Mouse (Mus musculus) thymus, adult 18-20 months (tissue): ENCODE data around the gene Gm10842.
"Not testable (repeated sequence)": the region's sequence is repeated elsewhere in the genome, so short reads cannot be mapped to it uniquely, and the experiment has no call there.

Experiments used
- DNase-seq, 2 experiments: peaks; one replicate each; pipeline ENCODE4 v3.0.0; 2022; ENCODE audit warnings: mixed read lengths in 2 of 2

The Gm10842 gene

GRCm38 (mm10) chr11:105146593-105146992 is at the start of gene Gm10842:
Gene Gm10842 (plus strand): TSS chr11:105146893.
- no peak for DNase-seq

DNA sequence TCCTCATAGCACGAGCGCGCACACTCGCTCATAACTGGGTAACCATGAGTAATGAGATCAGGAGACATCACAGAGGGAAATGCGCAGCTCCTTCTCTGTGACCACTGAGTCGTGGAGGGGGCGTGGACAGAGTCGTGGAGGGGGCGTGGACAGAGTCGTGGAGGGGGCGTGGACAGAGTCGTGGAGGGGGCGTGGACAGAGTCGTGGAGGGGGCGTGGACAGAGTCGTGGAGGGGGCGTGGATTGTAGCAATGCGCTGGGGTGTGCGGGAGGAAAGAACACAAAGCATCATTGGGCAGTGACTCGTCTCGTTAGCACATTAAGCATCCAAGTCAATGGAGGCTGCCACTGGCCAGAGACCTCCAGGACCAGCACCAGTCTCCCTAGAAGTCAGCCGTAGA is 34.2 kb upstream of the Gm10842 start:
- DNase-seq: not testable (repeated sequence)

GRCm38 (mm10) chr11:105117814-105118213 is 28.9 kb upstream of the Gm10842 start:
- DNase-seq: no peak

DNA sequence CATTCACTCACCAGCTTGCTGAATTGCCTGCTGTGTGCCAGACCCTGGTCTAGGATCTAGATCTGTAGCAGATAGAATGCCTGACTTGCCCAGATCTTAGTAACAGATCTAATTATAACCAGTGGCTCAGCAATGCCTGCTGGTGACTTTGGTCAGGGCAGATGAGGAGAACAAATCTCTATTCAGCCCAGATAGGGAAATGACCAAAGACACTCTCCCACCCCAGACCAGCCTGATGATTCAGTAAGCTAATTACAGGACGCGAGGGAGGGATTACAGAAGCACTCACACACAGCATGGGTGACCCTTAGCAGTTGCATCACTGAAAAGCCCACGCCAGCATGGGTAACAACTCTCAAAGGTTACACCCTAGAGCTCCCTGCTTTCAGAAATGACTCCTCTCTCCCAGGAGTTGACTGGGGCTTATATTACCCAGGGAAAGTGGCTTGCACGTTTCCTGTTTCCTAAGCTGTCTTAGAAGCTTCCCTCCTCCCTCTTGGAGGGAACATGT is 26.1 kb upstream of the Gm10842 start:
- DNase-seq: no peak

DNA sequence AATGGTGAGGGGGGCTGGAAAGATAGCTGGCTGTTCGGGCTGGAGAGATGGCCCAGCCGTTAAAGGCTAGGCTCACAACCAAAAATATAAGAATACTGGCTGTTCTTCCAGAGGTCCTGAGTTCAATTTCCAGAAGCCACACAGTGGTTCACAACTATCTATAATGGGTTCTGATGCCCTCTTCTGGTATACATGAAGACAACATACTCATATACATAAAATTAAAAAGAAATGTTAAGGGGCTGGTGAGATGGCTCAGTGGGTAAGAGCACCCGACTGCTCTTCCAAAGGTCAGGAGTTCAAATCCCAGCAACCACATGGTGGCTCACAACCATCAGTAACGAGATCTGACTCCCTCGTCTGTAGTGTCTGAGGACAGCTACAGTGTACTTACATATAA is 24.9 kb upstream of the Gm10842 start:
- not testable (repeated sequence) for DNase-seq

DNA sequence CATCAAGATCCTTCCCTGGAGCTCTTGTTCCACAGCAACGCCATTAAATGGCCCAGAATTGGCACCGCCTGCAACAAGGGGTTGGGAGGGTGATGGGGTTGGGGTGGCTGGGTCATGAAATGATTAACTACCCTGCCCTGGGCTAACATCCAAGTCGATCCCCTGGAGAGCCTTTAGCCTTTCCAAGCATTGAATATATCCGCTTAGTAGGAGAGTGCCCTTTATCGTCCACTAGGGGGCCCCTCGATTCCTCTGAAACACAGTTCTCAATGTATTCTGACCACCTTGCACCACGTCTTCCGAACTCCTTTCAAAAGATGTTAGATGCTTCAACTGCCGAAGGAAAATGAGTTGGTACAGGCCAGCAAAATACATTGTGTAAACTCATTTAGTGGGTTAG is 22.7 kb upstream of the Gm10842 start:
- DNase-seq: peak in 1 of 2 experiments; percentile 12

DNA sequence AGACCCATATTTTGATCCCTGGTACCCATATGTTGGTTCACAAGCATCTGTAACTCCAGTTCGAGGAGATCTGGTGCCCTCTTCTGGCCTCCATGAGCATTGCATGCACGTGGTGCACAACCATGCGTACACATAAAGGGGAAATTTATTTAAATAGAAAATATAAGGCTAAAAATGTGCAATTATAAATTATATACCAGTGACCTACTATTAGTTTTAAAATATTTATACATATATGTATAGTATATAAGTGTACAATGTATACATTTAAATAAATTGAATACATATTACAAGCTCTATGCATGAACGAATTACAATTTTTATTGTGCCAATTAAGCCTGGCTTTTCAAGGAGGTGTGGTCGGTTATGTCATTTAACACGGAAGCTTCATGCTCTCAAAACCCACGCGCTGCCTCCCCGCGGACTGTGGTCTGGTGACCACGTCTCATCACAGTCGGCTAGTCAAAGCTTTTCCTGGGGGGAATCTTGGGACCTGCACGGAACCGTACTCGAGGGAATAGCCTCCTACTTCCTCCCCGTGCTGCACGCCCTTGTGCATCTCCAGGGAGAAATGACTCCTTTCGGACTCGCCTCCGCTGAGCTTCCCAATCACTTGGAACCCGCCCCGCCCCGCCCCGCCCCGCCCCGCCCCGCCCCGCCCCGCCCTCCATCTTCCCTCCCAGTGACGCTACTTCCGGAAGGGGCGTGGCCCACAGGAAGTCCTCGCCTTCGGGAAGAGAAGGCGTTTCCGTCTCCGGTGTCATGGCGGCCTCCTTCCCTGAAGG is 20.8 kb upstream of the Gm10842 start, which contains the start of gene Mettl2:
Gene Mettl2, plus strand, starts transcription at position 691 of the 785 bp plus-strand sequence.
- DNase-seq: peak; percentile 49 to 65

DNA sequence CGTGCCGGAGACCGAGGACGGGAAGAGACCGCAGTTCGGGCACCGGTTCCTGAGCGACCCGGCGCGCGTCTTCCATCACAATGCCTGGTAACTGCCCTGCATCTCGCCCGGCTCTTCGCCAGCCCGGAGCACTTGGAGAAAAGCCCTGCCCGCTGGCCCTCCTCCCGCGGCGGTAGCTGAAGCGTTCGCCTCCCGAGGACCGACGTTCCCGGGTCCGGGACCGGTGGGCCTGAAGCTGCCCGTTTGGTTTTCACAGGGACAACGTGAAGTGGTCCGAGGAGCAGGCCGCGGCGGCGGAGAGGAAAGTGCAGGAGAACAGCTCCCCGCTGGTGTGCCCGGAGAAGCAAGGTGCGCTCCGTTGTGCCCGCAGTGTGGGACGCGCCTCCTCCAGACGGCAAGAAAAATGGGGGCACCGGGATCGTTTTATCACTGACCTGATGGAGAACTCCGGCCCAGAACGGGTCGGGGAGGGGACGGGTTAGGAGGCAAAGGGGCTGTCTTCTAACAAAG is 20.1 kb upstream of the Gm10842 start:
- no peak for DNase-seq

DNA sequence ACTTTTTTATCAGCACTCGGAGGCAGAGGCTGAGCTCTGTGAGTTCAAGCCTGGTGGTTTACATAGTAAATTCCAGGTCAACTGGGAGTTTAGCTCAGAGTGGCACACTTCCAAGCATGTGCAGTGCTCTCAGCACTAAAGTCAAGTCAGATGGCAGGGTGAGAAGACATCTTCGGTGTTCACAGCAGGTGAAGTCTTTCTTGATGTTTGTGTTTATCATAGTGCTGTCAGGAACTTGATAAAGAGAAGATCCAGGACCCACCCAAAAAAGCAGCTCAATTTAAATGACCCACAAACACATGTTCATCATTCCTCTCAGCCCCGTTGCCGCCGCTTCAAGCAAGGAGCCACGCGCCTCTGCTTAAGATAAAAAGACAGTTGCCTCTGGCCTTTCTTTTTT is 11.0 kb upstream of the Gm10842 start:
- no peak for DNase-seq

- DNase-seq: not testable (repeated sequence)
These were observed 9.4 kb upstream of the Gm10842 start for GRCm38 (mm10) chr11:105137255-105137654.

- DNase-seq: not testable (repeated sequence)
These were observed 6.2 kb upstream of the Gm10842 start for GRCm38 (mm10) chr11:105140512-105140911.

- no peak for DNase-seq
These were observed 5.6 kb upstream of the Gm10842 start for GRCm38 (mm10) chr11:105141115-105141514.

GRCm38 (mm10) chr11:105143564-105143963 is 3.1 kb upstream of the Gm10842 start:
- no peak for DNase-seq

DNA sequence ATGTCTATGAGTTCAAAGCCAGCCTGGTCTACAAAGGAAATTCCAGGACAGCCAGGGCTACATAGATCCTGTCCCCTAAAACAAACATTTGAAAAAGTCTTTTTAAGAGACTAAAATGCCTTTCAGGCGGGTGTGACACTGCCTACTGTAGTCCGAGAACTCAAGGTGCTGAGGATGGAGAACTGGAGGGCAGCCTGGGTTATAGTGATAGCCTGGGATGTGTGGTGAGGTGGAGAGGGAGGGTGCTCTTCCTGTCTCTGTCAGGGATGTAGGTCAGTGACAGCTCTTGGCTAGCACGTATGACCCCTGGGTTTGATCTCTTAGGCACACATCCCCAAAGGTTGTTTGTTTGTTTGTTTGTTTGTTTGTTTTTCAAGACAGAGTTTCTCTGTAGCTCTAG is 2.6 kb upstream of the Gm10842 start:
- no peak for DNase-seq

GRCm38 (mm10) chr11:105144508-105145210 is 2.0 kb upstream of the Gm10842 start:
- no peak for DNase-seq

DNA sequence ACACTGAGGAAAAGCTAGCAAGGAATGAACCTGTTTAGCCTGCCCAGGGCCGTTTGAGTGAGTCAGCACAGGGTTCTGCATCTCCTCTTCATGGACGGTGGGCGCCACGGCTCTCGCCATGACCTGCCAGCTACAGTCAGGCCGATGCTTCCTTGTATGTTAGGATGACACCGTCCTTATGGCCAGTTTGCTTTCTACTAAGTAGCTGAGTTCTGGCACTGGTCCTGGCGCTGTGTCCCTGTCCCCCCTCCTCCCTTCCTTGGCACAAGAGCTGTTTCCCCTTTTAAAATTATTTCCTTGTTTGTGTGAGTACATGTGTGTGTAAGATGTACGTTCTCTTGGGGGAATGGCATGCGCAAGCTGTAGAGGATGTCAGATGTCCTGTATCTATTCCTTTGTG is 1.5 kb upstream of the Gm10842 start:
- DNase-seq: no peak

DNA sequence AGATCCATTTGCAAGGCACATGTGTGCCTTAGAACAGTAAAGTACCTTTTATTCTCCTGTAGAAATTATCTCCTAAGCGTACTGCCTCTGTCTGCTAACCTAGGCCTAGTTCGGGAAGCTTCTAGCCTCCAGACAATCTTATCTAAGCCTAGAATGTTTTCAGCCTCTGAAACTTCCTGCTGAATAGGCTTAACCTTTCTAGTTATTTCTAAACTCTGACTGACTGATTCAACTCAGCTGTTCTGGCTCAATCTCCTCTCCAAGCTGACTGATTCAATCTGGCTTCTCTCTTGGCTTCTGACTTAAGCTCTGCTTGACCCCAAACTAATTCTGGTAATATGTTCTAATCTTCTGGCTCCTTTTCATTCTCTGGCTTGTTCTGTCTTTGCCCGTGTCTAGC is 2.7 kb downstream of the Gm10842 start:
- DNase-seq: no peak

- DNase-seq: no peak
These were observed 3.1 kb downstream of the Gm10842 start for GRCm38 (mm10) chr11:105149766-105150165.

GRCm38 (mm10) chr11:105150691-105151090 is 4.0 kb downstream of the Gm10842 start:
- no peak for DNase-seq

- DNase-seq: peak; percentile 41 to 58
These were observed 4.7 kb downstream of the Gm10842 start for GRCm38 (mm10) chr11:105151226-105152016.

DNA sequence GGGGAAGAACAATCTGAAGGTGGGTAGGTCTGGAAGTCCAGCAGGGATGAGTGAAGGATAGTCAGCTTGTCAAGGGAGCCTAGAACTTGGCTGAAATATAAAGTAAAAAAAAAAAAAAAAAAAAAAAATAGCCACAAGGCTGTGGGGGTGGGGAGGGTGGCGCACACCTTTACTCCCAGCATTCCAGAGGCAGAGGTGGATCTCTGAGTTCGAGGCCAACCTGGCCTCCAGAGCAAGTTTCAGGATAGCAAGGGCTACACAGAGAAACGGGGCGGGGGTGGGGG is 5.3 kb downstream of the Gm10842 start:
- no peak for DNase-seq

- DNase-seq: no peak
These were observed 5.7 kb downstream of the Gm10842 start for GRCm38 (mm10) chr11:105152357-105152899.
